Mouse (Mus musculus): ENCODE results near the gene Kansl1l. TPM values are rescaled to one million over a fixed set of nuclear protein-coding genes. Genes with fewer than 3 reads are reported as not detected.

The Kansl1l gene
- polyA plus RNA-seq, 1 experiment from 2014 or later: 11.2 TPM

- Histone ChIP-seq H3K27ac (ENCODE audit: low read length) (no peak overlapping the region), H3K9me3 (ENCODE audit: low read length) (no peaks in the 10 kb centered on the region), H3K27me3 (replicated peaks; ENCODE audit: insufficient read depth, low read length) (no peaks in the 10 kb centered on the region), H3K9ac (replicated peaks; ENCODE audit: low read depth) (no peak overlapping the region), H3K36me3 (ENCODE audit: insufficient read depth, low read length) (no peaks in the 10 kb centered on the region), H3K4me1 (ENCODE audit: insufficient read depth, low read depth, low read length) (no peaks in the 10 kb centered on the region), H3K4me2 (replicated peaks; ENCODE audit: low read depth, low read length) (no peak overlapping the region), H3K4me3 (ENCODE audit: low read depth, low read length) (no peak overlapping the region)
- no peak for ATAC-seq
- 52% methylated on average over 7 of the region's 7 CpGs for WGBS
- DNase-seq (ENCODE audit: low spot score): no peak
- TF ChIP-seq EP300 (IDR thresholded peaks at IDR 0.05) (no peak), CTCF (IDR thresholded peaks at IDR 0.05) (no peak)
Observed at GRCm38 (mm10) chr1:66695296-66695695, 122.1 kb downstream of the Kansl1l start.

DNA sequence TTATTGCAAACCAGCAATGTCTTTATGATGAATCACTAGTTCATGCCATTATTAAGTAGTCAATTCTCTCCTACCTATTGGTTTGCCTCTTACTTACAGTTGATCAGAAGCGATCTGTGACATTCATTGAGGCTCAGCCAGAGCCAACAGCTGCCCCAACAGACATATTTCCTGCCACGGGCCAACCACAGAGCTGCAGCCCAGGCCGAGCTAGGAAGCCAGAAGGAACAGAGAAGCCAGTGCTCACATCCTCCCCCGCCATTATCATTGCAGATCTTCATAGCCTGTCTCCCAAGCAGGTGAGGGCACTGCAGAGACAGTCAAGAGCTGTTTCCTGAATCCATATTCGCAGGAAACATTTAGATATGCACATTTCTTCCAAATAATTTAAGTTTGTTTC lies 123.1 kb downstream of the Kansl1l start:
- H3K27me3 ChIP-seq (replicated peaks; ENCODE audit: insufficient read depth, low read length): no peaks in the 10 kb centered on the region
- DNase-seq (ENCODE audit: low spot score): no peak
- no peak for TF ChIP-seq EP300 (IDR thresholded peaks at IDR 0.05)
- TF ChIP-seq CTCF (IDR thresholded peaks at IDR 0.05): no peak
- H3K9me3 ChIP-seq (ENCODE audit: low read length): no peaks in the 10 kb centered on the region
- H3K36me3 ChIP-seq (ENCODE audit: insufficient read depth, low read length): no peaks in the 10 kb centered on the region
- H3K9ac ChIP-seq (replicated peaks; ENCODE audit: low read depth): no peak overlapping the region
- no peaks in the 10 kb centered on the region for H3K4me1 ChIP-seq (ENCODE audit: insufficient read depth, low read depth, low read length)
- ATAC-seq: no peak
- H3K4me2 ChIP-seq (replicated peaks; ENCODE audit: low read depth, low read length): no peak overlapping the region
- H3K4me3 ChIP-seq (ENCODE audit: low read depth, low read length): no peak overlapping the region
- WGBS: 52% methylated on average over 5 of the region's 5 CpGs
- H3K27ac ChIP-seq (ENCODE audit: low read length): no peak overlapping the region

GRCm38 (mm10) chr1:66692780-66693392 lies 124.5 kb downstream of the Kansl1l start:
- Histone ChIP-seq H3K4me1 (ENCODE audit: insufficient read depth, low read depth, low read length) (no peaks in the 10 kb centered on the region), H3K4me3 (ENCODE audit: low read depth, low read length) (no peak overlapping the region), H3K4me2 (replicated peaks; ENCODE audit: low read depth, low read length) (no peak overlapping the region), H3K9me3 (ENCODE audit: low read length) (no peaks in the 10 kb centered on the region), H3K27ac (ENCODE audit: low read length) (no peak overlapping the region), H3K9ac (replicated peaks; ENCODE audit: low read depth) (no peak overlapping the region), H3K27me3 (replicated peaks; ENCODE audit: insufficient read depth, low read length) (no peaks in the 10 kb centered on the region), H3K36me3 (ENCODE audit: insufficient read depth, low read length) (no peaks in the 10 kb centered on the region)
- DNase-seq (ENCODE audit: low spot score): no peak
- no peak for ATAC-seq
- TF ChIP-seq CTCF (IDR thresholded peaks at IDR 0.05) (no peak), EP300 (IDR thresholded peaks at IDR 0.05) (no peak)
- 82% methylated on average over 8 of the region's 8 CpGs for WGBS

- no peak for ATAC-seq
- Histone ChIP-seq H3K27me3 (replicated peaks; ENCODE audit: insufficient read depth, low read length) (no peaks in the 10 kb centered on the region), H3K9ac (replicated peaks; ENCODE audit: low read depth) (no peak overlapping the region), H3K4me3 (ENCODE audit: low read depth, low read length) (no peak overlapping the region), H3K4me1 (ENCODE audit: insufficient read depth, low read depth, low read length) (no peaks in the 10 kb centered on the region), H3K36me3 (ENCODE audit: insufficient read depth, low read length) (no peaks in the 10 kb centered on the region), H3K4me2 (replicated peaks; ENCODE audit: low read depth, low read length) (no peak overlapping the region), H3K27ac (ENCODE audit: low read length) (no peak overlapping the region), H3K9me3 (ENCODE audit: low read length) (no peaks in the 10 kb centered on the region)
- TF ChIP-seq EP300 (IDR thresholded peaks at IDR 0.05): no peak
- TF ChIP-seq CTCF (IDR thresholded peaks at IDR 0.05): no peak
- DNase-seq (ENCODE audit: low spot score): no peak
- WGBS: 52% methylated on average over 1 of the region's 1 CpGs
Observed at GRCm38 (mm10) chr1:66692308-66692707, 125.1 kb downstream of the Kansl1l start.

DNA sequence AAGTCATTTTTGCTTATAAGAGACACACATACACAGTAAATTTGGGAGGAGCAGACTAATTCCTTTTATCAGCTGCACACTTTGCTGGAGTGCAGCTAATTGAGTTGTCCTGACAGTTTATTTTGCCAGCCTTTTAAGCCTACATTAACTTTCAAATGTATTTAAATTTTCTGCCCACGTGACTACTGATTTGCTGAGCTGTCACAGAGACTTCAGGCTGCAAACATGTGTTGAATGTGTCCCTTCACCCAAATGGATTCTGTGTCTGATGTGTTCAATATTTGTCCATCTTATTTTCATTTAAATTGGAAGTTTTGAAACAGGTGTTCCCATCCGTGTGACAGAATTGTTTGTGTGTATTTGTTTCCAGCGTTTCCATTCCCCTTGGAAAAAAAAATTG lies 125.6 kb downstream of the Kansl1l start:
- WGBS: 54% methylated on average over 3 of the region's 3 CpGs

GRCm38 (mm10) chr1:66682974-66683373 lies 134.4 kb downstream of the Kansl1l start:
- ATAC-seq: no peak
- no peaks in the 10 kb centered on the region for H3K27me3 ChIP-seq (replicated peaks; ENCODE audit: insufficient read depth, low read length)
- no peak overlapping the region for H3K4me3 ChIP-seq (ENCODE audit: low read depth, low read length)
- no peaks in the 10 kb centered on the region for H3K9me3 ChIP-seq (ENCODE audit: low read length)
- TF ChIP-seq CTCF (IDR thresholded peaks at IDR 0.05) (no peak), EP300 (IDR thresholded peaks at IDR 0.05) (no peak)
- H3K9ac ChIP-seq (replicated peaks; ENCODE audit: low read depth): no peak overlapping the region
- no peak for DNase-seq (ENCODE audit: low spot score)
- no peak overlapping the region for H3K27ac ChIP-seq (ENCODE audit: low read length)
- no peaks in the 10 kb centered on the region for H3K4me1 ChIP-seq (ENCODE audit: insufficient read depth, low read depth, low read length)
- WGBS: 84% methylated on average over 5 of the region's 5 CpGs
- no peaks in the 10 kb centered on the region for H3K36me3 ChIP-seq (ENCODE audit: insufficient read depth, low read length)
- no peak overlapping the region for H3K4me2 ChIP-seq (replicated peaks; ENCODE audit: low read depth, low read length)

More for the DNA sequence above, 125.6 kb downstream of the Kansl1l start:
- ATAC-seq (no peak), DNase-seq (ENCODE audit: low spot score) (no peak)
- no peak overlapping the region for H3K4me2 ChIP-seq (replicated peaks; ENCODE audit: low read depth, low read length)
- no peaks in the 10 kb centered on the region for H3K4me1 ChIP-seq (ENCODE audit: insufficient read depth, low read depth, low read length)
- no peaks in the 10 kb centered on the region for H3K36me3 ChIP-seq (ENCODE audit: insufficient read depth, low read length)
- no peak overlapping the region for H3K9ac ChIP-seq (replicated peaks; ENCODE audit: low read depth)
- H3K27me3 ChIP-seq (replicated peaks; ENCODE audit: insufficient read depth, low read length): no peaks in the 10 kb centered on the region
- no peak overlapping the region for H3K4me3 ChIP-seq (ENCODE audit: low read depth, low read length)
- no peak overlapping the region for H3K27ac ChIP-seq (ENCODE audit: low read length)
- H3K9me3 ChIP-seq (ENCODE audit: low read length): no peaks in the 10 kb centered on the region
- TF ChIP-seq CTCF (IDR thresholded peaks at IDR 0.05) (no peak), EP300 (IDR thresholded peaks at IDR 0.05) (no peak)

DNA sequence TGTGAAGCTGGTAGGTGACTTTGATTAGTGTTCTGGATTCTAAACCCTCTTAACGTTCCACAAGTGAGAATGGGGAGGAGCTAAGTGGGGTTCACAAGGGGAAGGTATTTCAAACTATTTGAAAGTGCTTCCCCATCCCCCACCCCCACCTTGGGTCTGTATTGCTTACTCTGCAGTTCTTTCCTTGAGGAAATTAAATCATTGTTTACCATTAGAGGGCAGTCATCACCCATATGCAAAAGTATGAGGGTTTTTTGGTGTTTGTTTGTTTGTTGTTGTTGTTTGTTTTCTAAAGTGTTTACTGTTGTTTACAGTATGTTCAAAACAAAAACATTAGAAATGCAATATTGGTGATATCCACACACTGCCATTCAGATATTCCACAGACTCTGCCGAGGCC lies 138.7 kb downstream of the Kansl1l start:
- Histone ChIP-seq H3K36me3 (ENCODE audit: insufficient read depth, low read length) (no peaks in the 10 kb centered on the region), H3K9me3 (ENCODE audit: low read length) (no peaks in the 10 kb centered on the region), H3K4me1 (ENCODE audit: insufficient read depth, low read depth, low read length) (no peaks in the 10 kb centered on the region), H3K9ac (replicated peaks; ENCODE audit: low read depth) (no peak overlapping the region), H3K4me3 (ENCODE audit: low read depth, low read length) (no peak overlapping the region), H3K4me2 (replicated peaks; ENCODE audit: low read depth, low read length) (no peak overlapping the region), H3K27ac (ENCODE audit: low read length) (no peak overlapping the region), H3K27me3 (replicated peaks; ENCODE audit: insufficient read depth, low read length) (no peaks in the 10 kb centered on the region)
- no peak for TF ChIP-seq EP300 (IDR thresholded peaks at IDR 0.05)
- no peak for TF ChIP-seq CTCF (IDR thresholded peaks at IDR 0.05)
- no peak for ATAC-seq
- no peak for DNase-seq (ENCODE audit: low spot score)
- WGBS: 31% methylated on average over 2 of the region's 2 CpGs

All from lung, postnatal 0 days (tissue).